Comparison of ENCODE assay signal across 19 mouse cellular contexts in genomic region chr6:136625421-136625820, GRCm38 (mm10).
"Had no signal": no experiment of that assay in that cellular context is flagged by ENCODE, and none has a peak within 500 bp of the region (broad histone marks: within the 10 kb centered on the region; RNA-seq: fewer than 3 reads in every experiment).

No protein-coding gene starts in this region.

- H3K4me1 ChIP-seq: midbrain, embryonic 10.5 days; neural tube, embryonic 13.5 days; neural tube, embryonic 15.5 days; stomach, embryonic 15.5 days had no signal

- H3K27me3 ChIP-seq: neural tube, embryonic 13.5 days; neural tube, embryonic 15.5 days; stomach, embryonic 15.5 days had no signal

- DNase-seq: lung, adult 18-20 months; lung, embryonic 14.5 days; lung, postnatal 10 days; lung, postnatal 4 days; retina, postnatal 1 day; right cerebral cortex, adult 18-20 months; right cerebral cortex, postnatal 25 days; right cerebral cortex, postnatal 4 days; thymus, adult 2 months; thymus, postnatal 25 days; thymus, postnatal 4 days had no signal

- H3K4me2 ChIP-seq: lung, embryonic 14.5 days; midbrain, embryonic 13.5 days; neural tube, embryonic 13.5 days; neural tube, embryonic 15.5 days; stomach, embryonic 15.5 days had no signal

- H3K36me3 ChIP-seq: midbrain, embryonic 10.5 days; midbrain, embryonic 13.5 days; neural tube, embryonic 13.5 days; neural tube, embryonic 15.5 days; stomach, embryonic 15.5 days had no signal

- H3K27ac ChIP-seq: midbrain, embryonic 10.5 days; midbrain, embryonic 13.5 days; neural tube, embryonic 13.5 days; neural tube, embryonic 15.5 days; stomach, embryonic 15.5 days; stomach, postnatal 0 days had no signal

- ATAC-seq: midbrain, embryonic 13.5 days; midbrain, embryonic 16.5 days had no signal

- H3K9ac ChIP-seq: lung, embryonic 14.5 days; midbrain, embryonic 13.5 days; neural tube, embryonic 13.5 days; neural tube, embryonic 15.5 days; stomach, embryonic 15.5 days had no signal

- H3K9me3 ChIP-seq: midbrain, embryonic 10.5 days; midbrain, embryonic 13.5 days; neural tube, embryonic 13.5 days; neural tube, embryonic 15.5 days; stomach, embryonic 15.5 days had no signal

- H3K4me3 ChIP-seq: midbrain, embryonic 10.5 days; midbrain, embryonic 13.5 days; myocyte; neural tube, embryonic 13.5 days; neural tube, embryonic 15.5 days; stomach, embryonic 15.5 days had no signal
